Mouse (Mus musculus) kidney, adult 11 months (tissue): Measurements from ENCODE around the gene Rnf222.
"Not testable (repeated sequence)": the region's sequence is repeated elsewhere in the genome, so short reads cannot be mapped to it uniquely, and the experiment has no call there.

ENCODE experiments used
- DNase-seq: peaks from one replicate; pipeline ENCODE4 v3.0.0; 2022

The Rnf222 gene

GRCm38 (mm10) chr11:68911531-68912177, 23.3 kb downstream of the Rnf222 start:
- DNase-seq: no peak

- no peak for DNase-seq
Measured at GRCm38 (mm10) chr11:68914566-68914965, 26.2 kb downstream of the Rnf222 start.

- DNase-seq: peak; percentile 55
Measured at GRCm38 (mm10) chr11:68923191-68923590, 34.8 kb downstream of the Rnf222 start.

- no peak for DNase-seq
Measured at GRCm38 (mm10) chr11:68924749-68925148, 36.4 kb downstream of the Rnf222 start.

GRCm38 (mm10) chr11:68926981-68927380, 38.6 kb downstream of the Rnf222 start, which contains the start of gene Odf4:
Odf4 (minus strand) TSS chr11:68927081.
- DNase-seq: no peak

- no peak for DNase-seq
Measured at GRCm38 (mm10) chr11:68929947-68930346, 41.6 kb downstream of the Rnf222 start.

DNA sequence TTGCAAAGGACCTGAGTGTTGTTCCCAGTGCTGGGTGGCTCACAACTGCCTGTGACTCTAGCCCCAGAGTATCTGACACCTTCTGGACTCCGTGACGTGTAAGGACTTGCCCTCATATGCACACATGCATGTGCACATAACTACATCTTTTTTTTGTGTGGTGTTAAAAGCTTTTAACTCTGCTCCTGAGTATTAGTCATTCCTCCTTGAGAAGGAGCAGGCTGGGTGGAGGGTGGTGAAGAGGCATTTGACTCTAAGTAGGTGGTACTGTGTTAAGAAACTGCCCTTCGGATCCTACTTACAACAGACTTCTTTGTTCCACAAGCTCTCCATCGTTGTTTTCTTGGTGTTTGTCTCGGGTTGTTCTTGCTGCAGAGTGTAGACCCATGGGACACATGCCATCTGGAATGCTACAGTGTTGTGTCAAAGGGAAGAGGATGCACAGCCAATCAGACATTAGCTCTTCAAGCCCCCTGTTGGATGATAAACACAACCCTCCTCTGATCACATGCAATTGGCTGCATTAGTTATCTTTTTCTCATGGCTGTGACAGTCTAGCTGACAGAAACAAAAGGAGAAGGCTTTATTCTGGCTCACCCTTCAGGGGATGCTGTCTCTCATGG, 45.6 kb downstream of the Rnf222 start:
- DNase-seq: no peak

DNA sequence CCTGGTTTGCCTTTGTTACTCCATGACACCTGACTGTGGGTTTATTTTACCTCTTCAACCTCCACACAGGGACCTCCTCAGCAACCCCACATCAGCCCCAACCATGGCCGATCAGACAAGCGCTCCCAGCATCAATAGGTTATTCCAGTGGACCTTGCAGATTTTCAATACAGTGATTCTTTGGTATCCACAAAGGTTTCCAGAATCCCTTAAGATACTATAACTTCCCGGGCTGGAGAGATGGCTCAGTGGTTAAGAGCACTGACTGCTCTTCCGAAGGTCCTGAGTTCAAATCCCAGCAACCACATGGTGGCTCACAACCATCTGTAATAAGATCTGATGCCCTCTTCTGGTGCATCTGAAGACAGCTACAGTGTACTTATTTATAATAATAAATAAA, 48.6 kb downstream of the Rnf222 start:
- not testable (repeated sequence) for DNase-seq

DNA sequence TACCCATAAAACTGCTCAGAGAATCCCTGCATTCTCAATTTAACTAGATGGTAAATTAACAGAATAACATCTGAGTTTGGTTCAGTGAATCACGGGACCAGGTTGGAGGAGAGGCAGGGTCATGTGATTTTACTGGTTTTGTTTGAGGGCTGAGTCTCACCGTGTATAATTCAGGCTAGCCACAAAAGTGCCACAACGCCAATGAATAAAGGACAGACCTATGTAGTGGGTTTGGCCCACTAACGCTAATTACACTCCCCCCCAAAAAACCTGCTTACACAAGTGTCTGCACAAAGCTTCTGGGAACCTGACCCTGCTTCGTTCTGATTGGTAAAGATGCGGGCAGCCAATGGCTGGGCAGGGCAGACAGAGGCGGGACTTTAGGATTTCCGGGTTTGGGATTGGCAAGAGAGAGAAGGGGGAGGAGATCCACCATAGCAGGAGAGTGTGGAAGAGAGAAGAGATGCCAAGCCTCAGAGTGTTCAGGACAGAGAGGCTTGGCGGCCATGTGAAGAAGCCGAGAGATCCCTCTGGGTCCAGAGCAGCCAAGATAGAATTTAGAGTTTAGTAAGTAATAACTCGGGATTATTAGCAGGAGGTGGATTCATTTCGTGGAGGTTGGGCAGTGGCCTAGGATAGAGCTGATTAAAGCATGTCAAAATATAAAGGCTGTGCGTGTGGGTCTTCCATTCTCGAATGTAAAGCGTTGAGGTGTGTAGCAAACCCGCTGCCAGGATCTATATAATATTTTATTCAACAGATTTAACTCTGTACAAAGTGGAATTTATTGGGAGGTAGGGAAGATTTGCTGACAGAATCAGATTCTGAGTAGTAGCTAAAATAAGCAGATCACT, 51.3 kb downstream of the Rnf222 start:
- DNase-seq: peak; percentile 94

- peak; percentile 90 for DNase-seq
Measured at GRCm38 (mm10) chr11:68940516-68940915, 52.2 kb downstream of the Rnf222 start.

DNA sequence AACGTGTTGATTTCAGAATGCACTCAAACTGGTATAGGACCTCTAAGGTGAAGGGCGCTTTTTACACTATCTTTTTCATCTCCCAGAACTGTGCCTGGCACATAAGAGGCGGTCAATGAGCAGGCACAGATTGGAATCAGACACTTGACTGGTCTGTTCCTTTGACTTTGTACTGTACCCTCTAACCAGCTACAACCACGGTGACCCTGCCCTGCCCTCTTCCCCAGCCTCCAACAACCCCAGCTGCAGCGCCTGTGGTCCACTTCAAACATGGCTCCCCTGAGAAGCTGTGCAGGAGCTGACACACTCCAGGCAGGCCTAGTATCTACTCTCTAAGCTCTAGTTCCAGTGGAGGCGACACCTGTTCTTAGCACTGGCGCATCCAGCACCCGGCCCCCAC, 54.4 kb downstream of the Rnf222 start:
- DNase-seq: peak; percentile 65

DNA sequence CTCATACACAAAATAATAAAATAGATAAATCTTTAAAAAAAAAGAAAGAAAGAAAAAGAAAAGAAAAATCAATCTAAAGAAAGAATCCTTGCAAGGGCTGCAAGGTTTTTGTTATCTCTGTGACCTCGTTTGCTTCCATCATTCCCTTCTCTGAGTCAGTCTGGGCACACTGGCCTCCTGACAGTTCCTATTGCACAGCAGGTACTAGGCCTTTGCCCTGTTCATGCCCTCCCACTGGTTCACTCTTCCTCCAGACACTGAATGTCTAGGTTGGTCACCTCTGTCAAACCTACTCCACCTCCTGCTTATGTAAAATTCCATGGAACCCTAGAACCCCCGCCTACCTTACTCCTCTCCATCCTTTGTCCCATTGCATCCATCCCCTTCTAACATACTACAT, 56.9 kb downstream of the Rnf222 start:
- no peak for DNase-seq
